Mouse (Mus musculus) spleen, postnatal 4 days (tissue): Measurements from ENCODE around the gene Lrig1.

Experiments used
- DNase-seq, 2 experiments: peaks; one replicate each; pipeline ENCODE4 v3.0.0; 2022; ENCODE audit warnings: low spot score in 2 of 2

The Lrig1 gene

GRCm38 (mm10) chr6:94676300-94676699 is 23.7 kb downstream of the Lrig1 start:
- no peak for DNase-seq

GRCm38 (mm10) chr6:94672426-94672825 is 27.5 kb downstream of the Lrig1 start:
- no peak for DNase-seq

GRCm38 (mm10) chr6:94669370-94669769 is 30.6 kb downstream of the Lrig1 start:
- DNase-seq = no peak

GRCm38 (mm10) chr6:94668204-94668863 is 31.6 kb downstream of the Lrig1 start:
- DNase-seq = no peak

- DNase-seq = no peak
Measured at GRCm38 (mm10) chr6:94667131-94667530, 32.8 kb downstream of the Lrig1 start.

GRCm38 (mm10) chr6:94666432-94667119 is 33.4 kb downstream of the Lrig1 start:
- DNase-seq = no peak

GRCm38 (mm10) chr6:94665677-94666076 is 34.3 kb downstream of the Lrig1 start:
- no peak for DNase-seq

GRCm38 (mm10) chr6:94665248-94665647 is 34.7 kb downstream of the Lrig1 start:
- no peak for DNase-seq

GRCm38 (mm10) chr6:94664000-94664399 is 36.0 kb downstream of the Lrig1 start:
- DNase-seq = no peak

- DNase-seq = no peak
Measured at GRCm38 (mm10) chr6:94661923-94662322, 38.0 kb downstream of the Lrig1 start.

GRCm38 (mm10) chr6:94661321-94661720 is 38.6 kb downstream of the Lrig1 start:
- DNase-seq = no peak

- DNase-seq = no peak
Measured at GRCm38 (mm10) chr6:94659886-94660333, 40.0 kb downstream of the Lrig1 start.

- no peak for DNase-seq
Measured at GRCm38 (mm10) chr6:94658136-94658480, 41.9 kb downstream of the Lrig1 start.

GRCm38 (mm10) chr6:94657204-94658135 is 42.5 kb downstream of the Lrig1 start:
- DNase-seq = no peak

- DNase-seq = no peak
Measured at GRCm38 (mm10) chr6:94655818-94656478, 44.0 kb downstream of the Lrig1 start.

- DNase-seq = no peak
Measured at GRCm38 (mm10) chr6:94653388-94654316, 46.3 kb downstream of the Lrig1 start.

- no peak for DNase-seq
Measured at GRCm38 (mm10) chr6:94652659-94653213, 47.2 kb downstream of the Lrig1 start.

- DNase-seq = no peak
Measured at GRCm38 (mm10) chr6:94651541-94651940, 48.4 kb downstream of the Lrig1 start.

- DNase-seq = no peak
Measured at GRCm38 (mm10) chr6:94649637-94650036, 50.3 kb downstream of the Lrig1 start.

GRCm38 (mm10) chr6:94648496-94648895 is 51.5 kb downstream of the Lrig1 start:
- DNase-seq = no peak
